Mouse (Mus musculus) embryonic fibroblast, embryonic 13.5 days (primary cell): ENCODE results near the gene Sap25.

Experiments used
- CTCF ChIP-seq: IDR thresholded peaks from 2 replicates; pipeline ENCODE4 v1.5.1; 2011; ENCODE audit warnings: mild to moderate bottlenecking, control low read depth, low read length, moderate library complexity, borderline replicate concordance; ENCODE audit not compliant: insufficient read depth
- POLR2A ChIP-seq: IDR thresholded peaks from 2 replicates; pipeline ENCODE4 v1.6.1; 2011; ENCODE audit warnings: low read depth, mild to moderate bottlenecking, control low read depth, low read length, moderate library complexity

- no peak for TF ChIP-seq CTCF
- no peak for TF ChIP-seq POLR2A
Measured at GRCm38 (mm10) chr5:137678736-137679135, 37.6 kb downstream of the Sap25 start.
